Mouse (Mus musculus) granulocyte monocyte progenitor cell, adult 5-6 weeks (primary cell): ENCODE measurements around the gene Kcnj2. TPM values are rescaled to one million over a fixed set of nuclear protein-coding genes. Genes with fewer than 3 reads are reported as not detected.

Experiments used
- ATAC-seq: replicated peaks from 2 replicates; pipeline ENCODE4 v1.8.0; 2016; ENCODE audit warnings: mild to moderate bottlenecking, moderate TSS enrichment, inconsistent platforms; ENCODE audit not compliant: poor library complexity, severe bottlenecking
- total RNA-seq, 2 experiments: library from RNA; stranded (forward) in 1 of 2; stranded (reverse) in 1 of 2; fragments of 200-712, 200-1000 nt in 1 of 2; fragments of >200 nt in 1 of 2; fragmentation: Nextera tagmentation in 1 of 2; gene quantifications; 2 replicates each; pipeline ENCODE4 v1.2.3; 2014 to 2017

The Kcnj2 gene
- total RNA-seq, 2 experiments from 2014 or later, result 5.4 to 15.0 TPM

GRCm38 (mm10) chr11:111088226-111088625 is 22.3 kb downstream of the Kcnj2 start:
- no peak for ATAC-seq

- peak; percentile 95 for ATAC-seq
Observed at GRCm38 (mm10) chr11:111088812-111089211, 22.8 kb downstream of the Kcnj2 start.

- ATAC-seq, result no peak
Observed at GRCm38 (mm10) chr11:111091117-111091516, 25.2 kb downstream of the Kcnj2 start.

GRCm38 (mm10) chr11:111092967-111093366 is 27.0 kb downstream of the Kcnj2 start:
- peak; percentile 57 for ATAC-seq

GRCm38 (mm10) chr11:111096612-111097011 is 30.6 kb downstream of the Kcnj2 start:
- peak; percentile 88 for ATAC-seq

GRCm38 (mm10) chr11:111100131-111100530 is 34.2 kb downstream of the Kcnj2 start:
- ATAC-seq, result no peak

- no peak for ATAC-seq
Observed at GRCm38 (mm10) chr11:111100651-111101050, 34.7 kb downstream of the Kcnj2 start.

GRCm38 (mm10) chr11:111101620-111102176 is 35.7 kb downstream of the Kcnj2 start:
- peak; percentile 87 for ATAC-seq

GRCm38 (mm10) chr11:111104422-111104821 is 38.5 kb downstream of the Kcnj2 start:
- no peak for ATAC-seq

GRCm38 (mm10) chr11:111108130-111108529 is 42.2 kb downstream of the Kcnj2 start:
- no peak for ATAC-seq

GRCm38 (mm10) chr11:111121514-111121913 is 55.5 kb downstream of the Kcnj2 start:
- no peak for ATAC-seq

- ATAC-seq, result no peak
Observed at GRCm38 (mm10) chr11:111123324-111123723, 57.4 kb downstream of the Kcnj2 start.

- no peak for ATAC-seq
Observed at GRCm38 (mm10) chr11:111125963-111126362, 60.0 kb downstream of the Kcnj2 start.

Other genes starting within 250 kb of the Kcnj2 start
- not detected in 2 replicates for gene Kcnj16, start 98.1 kb upstream of the Kcnj2 start, total RNA-seq (2014; fragmentation: Nextera tagmentation)
- not detected in 2 replicates for gene Kcnj16, start 98.1 kb upstream of the Kcnj2 start, total RNA-seq (2017)